Mouse (Mus musculus) stomach, postnatal 0 days (tissue): ENCODE data around the gene Rftn2. TPM values are rescaled to one million over a fixed set of nuclear protein-coding genes. Genes with fewer than 3 reads are reported as not detected.

Source experiments
- ATAC-seq: fragments of 200-750 bp; cut with Nextera tagmentation; 2 replicates; pipeline ENCODE4 v1.8.0; 2017; ENCODE audit not compliant: low FRiP score, low TSS enrichment
- DNase-seq: peaks from one replicate; pipeline ENCODE4 v3.0.0-alpha.2; 2016; ENCODE audit warnings: low spot score
- H3K27ac ChIP-seq: fragments of 300-500 bp; sonication (generic); replicated peaks from 2 replicates; pipeline ENCODE4 v1.5.1; 2014; ENCODE audit warnings: mild to moderate bottlenecking, control low read depth
- H3K27me3 ChIP-seq: fragments of 300-500 bp; sonication (generic); 2 replicates; pipeline ENCODE4 v1.6.1; 2014; ENCODE audit warnings: low read length; ENCODE audit not compliant: control insufficient read depth, insufficient read depth
- H3K36me3 ChIP-seq: fragments of 300-500 bp; sonication (generic); 2 replicates; pipeline ENCODE4 v1.6.1; 2014; ENCODE audit warnings: low read length, mixed read lengths; ENCODE audit not compliant: control insufficient read depth, insufficient read depth
- H3K4me1 ChIP-seq: fragments of 300-500 bp; sonication (generic); replicated peaks from 2 replicates; pipeline ENCODE4 v1.6.1; 2014; ENCODE audit warnings: antibody characterized with exemption; ENCODE audit not compliant: control insufficient read depth, insufficient read depth
- H3K4me2 ChIP-seq: fragments of 300-500 bp; sonication (generic); replicated peaks from 2 replicates; pipeline ENCODE4 v1.6.1; 2014; ENCODE audit warnings: low read depth, mild to moderate bottlenecking, control low read depth, moderate library complexity
- H3K4me3 ChIP-seq: fragments of 300-500 bp; sonication (generic); 2 replicates; pipeline ENCODE4 v1.5.1; 2014; ENCODE audit warnings: low read depth, low read length, control low read depth
- H3K9ac ChIP-seq: fragments of 300-500 bp; sonication (generic); 2 replicates; pipeline ENCODE4 v1.6.1; 2014; ENCODE audit warnings: mild to moderate bottlenecking, low read length, control low read depth, mixed read lengths
- H3K9me3 ChIP-seq: fragments of 300-500 bp; sonication (generic); 2 replicates; pipeline ENCODE4 v1.6.1; 2016; ENCODE audit warnings: low read length; ENCODE audit not compliant: control insufficient read depth
- CTCF ChIP-seq: IDR thresholded peaks from 2 replicates; pipeline ENCODE4 v1.5.1; 2016; ENCODE audit warnings: antibody characterized with exemption, low read depth, mild to moderate bottlenecking, moderate library complexity
- EP300 ChIP-seq: optimal IDR thresholded peaks from 2 replicates; pipeline ENCODE3; 2016; ENCODE audit warnings: antibody characterized with exemption
- WGBS: fragments of 180-500 bp; shearing (Covaris S2); extraction: QIAGEN DNeasy Blood & Tissue Kit; methylation state at CpG from one replicate; pipeline ENCODE4 v1.1.7; 2014; 5-methylcytosine and 5-hydroxymethylcytosine counted together
- polyA plus RNA-seq: library from polyadenylated mRNA; unstranded; fragments of >200 nt; fragmentation: Nextera tagmentation; extraction: Ambion mirVana; gene quantifications from 2 replicates; pipeline ENCODE4 v1.2.1, GENCODE M21; 2015

Rftn2 gene
- polyA plus RNA-seq, 1 experiment from 2014 or later, result 3.0 TPM

- Histone ChIP-seq H3K27ac (no peak overlapping the region), H3K27me3 (no peaks in the 10 kb centered on the region), H3K4me3 (no peak overlapping the region), H3K36me3 (no peaks in the 10 kb centered on the region; the same call in 1 of the 2 replicates), H3K4me1 (no peaks in the 10 kb centered on the region), H3K4me2 (no peak overlapping the region), H3K9me3 (no peaks in the 10 kb centered on the region), H3K9ac (no peak overlapping the region)
- 94% methylated on average over 4 of the region's 4 CpGs for WGBS
- 0 out of 2 replicates have a peak, but pooled peaks have one; percentile 32 for ATAC-seq
- TF ChIP-seq CTCF (no peak), EP300 (no peak)
- DNase-seq, result no peak
These were observed 69.3 kb downstream of the Rftn2 start for GRCm38 (mm10) chr1:55157329-55157728.

- TF ChIP-seq EP300 (no peak), CTCF (no peak)
- Histone ChIP-seq H3K27ac (no peak overlapping the region), H3K4me2 (no peak overlapping the region), H3K9ac (no peak overlapping the region), H3K4me1 (no peaks in the 10 kb centered on the region), H3K27me3 (no peaks in the 10 kb centered on the region), H3K4me3 (no peak overlapping the region), H3K36me3 (peaks cover 18% of the 10 kb centered on the region), H3K9me3 (no peaks in the 10 kb centered on the region)
- WGBS, result 88% methylated on average over 7 of the region's 7 CpGs
- DNase-seq, result no peak
- ATAC-seq, result no peak
These were observed 81.0 kb downstream of the Rftn2 start for GRCm38 (mm10) chr1:55145556-55145955.

GRCm38 (mm10) chr1:55144338-55144737, 82.2 kb downstream of the Rftn2 start:
- ATAC-seq (no peak), DNase-seq (no peak)
- Histone ChIP-seq H3K4me3 (no peak overlapping the region), H3K27ac (no peak overlapping the region), H3K9me3 (no peaks in the 10 kb centered on the region), H3K4me1 (no peaks in the 10 kb centered on the region), H3K9ac (no peak overlapping the region), H3K27me3 (no peaks in the 10 kb centered on the region), H3K4me2 (no peak overlapping the region), H3K36me3 (peaks cover 12% of the 10 kb centered on the region)
- no peak for TF ChIP-seq CTCF
- TF ChIP-seq EP300, result no peak
- 93% methylated on average over 4 of the region's 4 CpGs for WGBS

GRCm38 (mm10) chr1:55135846-55136245, 90.7 kb downstream of the Rftn2 start:
- no peak for ATAC-seq
- no peak overlapping the region for H3K4me3 ChIP-seq
- H3K27ac ChIP-seq, result no peak overlapping the region
- no peak overlapping the region for H3K9ac ChIP-seq
- no peaks in the 10 kb centered on the region for H3K4me1 ChIP-seq
- no peaks in the 10 kb centered on the region for H3K9me3 ChIP-seq
- H3K4me2 ChIP-seq, result no peak overlapping the region
- peaks cover 6% of the 10 kb centered on the region; the same call in 1 of the 2 replicates for H3K36me3 ChIP-seq
- TF ChIP-seq EP300 (no peak), CTCF (no peak)
- DNase-seq, result no peak
- WGBS, result 88% methylated on average over 1 of the region's 1 CpGs
- no peaks in the 10 kb centered on the region for H3K27me3 ChIP-seq

- H3K27ac ChIP-seq, result no peak overlapping the region
- H3K4me2 ChIP-seq, result no peak overlapping the region
- no peak for ATAC-seq
- H3K9me3 ChIP-seq, result no peaks in the 10 kb centered on the region
- no peak overlapping the region for H3K9ac ChIP-seq
- TF ChIP-seq CTCF, result no peak
- no peak for TF ChIP-seq EP300
- no peak for DNase-seq
- WGBS, result 91% methylated on average over 3 of the region's 3 CpGs
- H3K36me3 ChIP-seq, result 0 out of 2 replicates have a peak, but pooled peaks cover 3% of the 10 kb centered on the region
- no peaks in the 10 kb centered on the region for H3K27me3 ChIP-seq
- no peaks in the 10 kb centered on the region for H3K4me1 ChIP-seq
- no peak overlapping the region for H3K4me3 ChIP-seq
These were observed 92.3 kb downstream of the Rftn2 start for GRCm38 (mm10) chr1:55134301-55134700.

- Histone ChIP-seq H3K9me3 (no peaks in the 10 kb centered on the region), H3K4me1 (no peaks in the 10 kb centered on the region), H3K9ac (no peak overlapping the region), H3K4me2 (no peak overlapping the region; the same call in 1 of the 2 replicates), H3K27me3 (no peaks in the 10 kb centered on the region), H3K27ac (no peak overlapping the region), H3K4me3 (no peak overlapping the region), H3K36me3 (0 out of 2 replicates have a peak, but pooled peaks cover 3% of the 10 kb centered on the region)
- WGBS, result 47% methylated on average over 2 of the region's 2 CpGs
- no peak for ATAC-seq
- no peak for TF ChIP-seq EP300
- TF ChIP-seq CTCF, result no peak
- DNase-seq, result no peak
These were observed 93.4 kb downstream of the Rftn2 start for GRCm38 (mm10) chr1:55133173-55133572.
